Comparison of ENCODE assay signal across 30 mouse cellular contexts in genomic region chr16:78120346-78120899, GRCm38 (mm10).
DNase-seq lines count a peak whose midpoint lies in the region; ATAC-seq and TF ChIP-seq lines count a peak whose summit lies in the region.
"Had no signal": no experiment of that assay in that cellular context is flagged by ENCODE, and none has a peak within 500 bp of the region (broad histone marks: within the 10 kb centered on the region; RNA-seq: fewer than 3 reads in every experiment).

No protein-coding gene starts in this region.

- no peaks in the 10 kb centered on the region for H3K4me1 ChIP-seq in lung, embryonic 16.5 days (replicated peaks; ENCODE audit: control insufficient read depth, insufficient read depth, low read length)
- H3K4me1 ChIP-seq in embryonic facial prominence, embryonic 14.5 days (ENCODE audit: control insufficient read depth, insufficient read depth, low read length): no peaks in the 10 kb centered on the region; the same call in 1 of the 2 replicates
- H3K4me1 ChIP-seq: forebrain, embryonic 10.5 days; forebrain, embryonic 15.5 days; heart, embryonic 13.5 days; hindbrain, embryonic 10.5 days; hindbrain, embryonic 15.5 days; liver, embryonic 13.5 days; midbrain, embryonic 13.5 days; neural tube, embryonic 15.5 days had no signal

- no peak overlapping the region for H3K27ac ChIP-seq in gastrocnemius, adult 2 months
- H3K27ac ChIP-seq in lung, embryonic 16.5 days (ENCODE audit: low read length): no peak overlapping the region
- no peak overlapping the region for H3K27ac ChIP-seq in embryonic facial prominence, embryonic 14.5 days (replicated peaks; ENCODE audit: low read depth, low read length)
- H3K27ac ChIP-seq: forebrain, embryonic 10.5 days; forebrain, embryonic 15.5 days; heart, embryonic 13.5 days; hindbrain, embryonic 10.5 days; hindbrain, embryonic 15.5 days; layer of hippocampus, adult 2 months; left cerebral cortex, adult 2 months; liver, embryonic 13.5 days; macrophage; midbrain, embryonic 13.5 days; neural tube, embryonic 15.5 days had no signal

- TF ChIP-seq CTCF in gastrocnemius, adult 2 months (IDR thresholded peaks at IDR 0.05): no peak

- no peak overlapping the region for H3K9ac ChIP-seq in lung, embryonic 16.5 days (ENCODE audit: low read length)
- no peak overlapping the region for H3K9ac ChIP-seq in embryonic facial prominence, embryonic 14.5 days (ENCODE audit: low read depth, low read length)
- H3K9ac ChIP-seq: forebrain, embryonic 15.5 days; heart, embryonic 13.5 days; hindbrain, embryonic 15.5 days; liver, embryonic 13.5 days; midbrain, embryonic 13.5 days; neural tube, embryonic 15.5 days had no signal

- no peaks in the 10 kb centered on the region for H3K27me3 ChIP-seq in lung, embryonic 16.5 days (ENCODE audit: control insufficient read depth, insufficient read depth, low read depth, low read length)
- no peaks in the 10 kb centered on the region for H3K27me3 ChIP-seq in embryonic facial prominence, embryonic 14.5 days (replicated peaks; ENCODE audit: control insufficient read depth, insufficient read depth, low read length)
- H3K27me3 ChIP-seq: forebrain, embryonic 15.5 days; heart, embryonic 13.5 days; hindbrain, embryonic 15.5 days; liver, embryonic 13.5 days; midbrain, embryonic 13.5 days; neural tube, embryonic 15.5 days had no signal

- H3K4me2 ChIP-seq in lung, embryonic 16.5 days (ENCODE audit: low read depth, low read length): no peak overlapping the region
- H3K4me2 ChIP-seq in embryonic facial prominence, embryonic 14.5 days (ENCODE audit: low read depth, low read length): no peak overlapping the region
- H3K4me2 ChIP-seq: forebrain, embryonic 15.5 days; heart, embryonic 13.5 days; hindbrain, embryonic 15.5 days; liver, embryonic 13.5 days; midbrain, embryonic 13.5 days; neural tube, embryonic 15.5 days had no signal

- ATAC-seq in lung, embryonic 16.5 days (ENCODE audit: low read depth): peak; percentile 28; the same call in 1 of the 2 replicates
- ATAC-seq in embryonic facial prominence, embryonic 14.5 days (ENCODE audit: low read depth): no peak
- ATAC-seq: forebrain, embryonic 15.5 days; inflammation-experienced regulatory T-cells, adult 6 months; midbrain, embryonic 13.5 days had no signal

- no peak overlapping the region for H3K4me3 ChIP-seq in gastrocnemius, adult 2 months
- H3K4me3 ChIP-seq in lung, embryonic 16.5 days (ENCODE audit: low read length): no peak overlapping the region
- H3K4me3 ChIP-seq in embryonic facial prominence, embryonic 14.5 days (ENCODE audit: low read depth, low read length): no peak overlapping the region
- H3K4me3 ChIP-seq: forebrain, embryonic 10.5 days; forebrain, embryonic 15.5 days; heart, embryonic 13.5 days; hindbrain, embryonic 10.5 days; hindbrain, embryonic 15.5 days; layer of hippocampus, adult 2 months; left cerebral cortex, adult 2 months; liver, embryonic 13.5 days; midbrain, embryonic 13.5 days; neural tube, embryonic 15.5 days had no signal

- no peaks in the 10 kb centered on the region for H3K36me3 ChIP-seq in lung, embryonic 16.5 days (ENCODE audit: control insufficient read depth, insufficient read depth, low read length)
- H3K36me3 ChIP-seq in embryonic facial prominence, embryonic 14.5 days (ENCODE audit: control insufficient read depth, insufficient read depth, low read length): no peaks in the 10 kb centered on the region
- H3K36me3 ChIP-seq: forebrain, embryonic 10.5 days; forebrain, embryonic 15.5 days; heart, embryonic 13.5 days; hindbrain, embryonic 10.5 days; hindbrain, embryonic 15.5 days; liver, embryonic 13.5 days; midbrain, embryonic 13.5 days; neural tube, embryonic 15.5 days had no signal

- 43% methylated on average over 2 of the region's 2 CpGs for WGBS in lung, embryonic 16.5 days
- WGBS in embryonic facial prominence, embryonic 14.5 days: 39% methylated on average over 2 of the region's 2 CpGs

- DNase-seq in cerebellum, adult 18-20 months: peak; percentile 14 to 18
- DNase-seq in cerebellum, adult 8-10 months: no peak
- DNase-seq in gastrocnemius, adult 2 months: peak; percentile 42
- no peak for DNase-seq in gastrocnemius, postnatal 4 days (ENCODE audit: low spot score in 2 of 2)
- DNase-seq in lung, postnatal 25 days (ENCODE audit: low spot score): no peak
- peak; percentile 51 for DNase-seq in embryonic facial prominence, embryonic 14.5 days (ENCODE audit: low spot score)
- no peak for DNase-seq in spleen, postnatal 10 days (ENCODE audit: low spot score in 2 of 2)
- DNase-seq: adrenal gland, adult 8-10 months; gastrocnemius, postnatal 36 days; heart, postnatal 10 days; kidney, adult 11 months; kidney, postnatal 36 days; liver, embryonic 13.5 days; lung, adult 18-20 months; retina, postnatal 1 day; right cerebral cortex, postnatal 14 days; thymus, adult 18-20 months; thymus, postnatal 25 days had no signal

- intact Hi-C loops in gastrocnemius, adult 2 months (cut with DNase I): no loop called here

- no peaks in the 10 kb centered on the region for H3K9me3 ChIP-seq in lung, embryonic 16.5 days (ENCODE audit: control insufficient read depth, low read length)
- 0 out of 2 replicates have a peak, but pooled peaks cover 10% of the 10 kb centered on the region for H3K9me3 ChIP-seq in embryonic facial prominence, embryonic 14.5 days (ENCODE audit: control insufficient read depth, low read length)
- H3K9me3 ChIP-seq: forebrain, embryonic 10.5 days; forebrain, embryonic 15.5 days; hindbrain, embryonic 10.5 days; hindbrain, embryonic 15.5 days; liver, embryonic 13.5 days; midbrain, embryonic 13.5 days; neural tube, embryonic 15.5 days had no signal

Comparison
In these comparisons a context has a peak if more than half of its experiments do, and no peak if none do; other contexts are left out.
1. DNase-seq: peak in cerebellum, adult 18-20 months (2 of 2), gastrocnemius, adult 2 months (single experiment) and embryonic facial prominence, embryonic 14.5 days (single experiment); none in cerebellum, adult 8-10 months (single experiment), gastrocnemius, postnatal 4 days (0 of 2), lung, postnatal 25 days (single experiment) and spleen, postnatal 10 days (0 of 2).